Mouse (Mus musculus): Measurements from ENCODE around the gene Add2.

GRCm38 (mm10) chr6:86164028-86164427, 135.5 kb downstream of the Add2 start:
- TF ChIP-seq CTCF (IDR thresholded peaks at IDR 0.05; ENCODE audit: extremely low read depth, insufficient read depth, low read length) (no peak), POLR2A (IDR thresholded peaks at IDR 0.05; ENCODE audit: extremely low read depth, insufficient read depth, low read length) (no peak)

All from cortical plate, adult 2 months (tissue).